Mouse (Mus musculus): ENCODE data around the gene Dvl1.

The Dvl1 gene

DNA sequence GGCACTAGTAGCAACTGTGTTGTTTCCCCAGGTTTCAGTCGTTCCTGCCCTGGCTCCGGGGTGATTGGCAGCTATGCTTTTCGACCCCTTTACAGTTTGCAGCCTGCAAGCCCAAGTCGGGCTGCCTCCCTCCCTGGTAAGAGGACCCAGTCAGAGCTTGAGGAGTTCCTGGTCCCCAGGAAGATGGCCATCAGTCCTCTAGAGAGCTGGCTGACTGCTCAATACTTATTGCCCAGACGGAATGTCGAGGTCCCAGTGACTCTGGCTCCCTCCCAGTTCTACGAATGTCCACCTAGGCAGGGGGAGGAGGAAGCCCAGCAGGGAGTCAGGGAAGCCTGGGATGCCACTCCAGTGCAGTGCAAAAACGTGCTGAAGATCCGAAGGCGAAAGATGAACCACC lies 14.9 kb upstream of the Dvl1 start:
- H3K27me3 ChIP-seq (ENCODE audit: control insufficient read depth, insufficient read depth, low read length, poor library complexity, severe bottlenecking) = no peaks in the 10 kb centered on the region
- no peaks in the 10 kb centered on the region for H3K36me3 ChIP-seq (ENCODE audit: control insufficient read depth, insufficient read depth, low read length, poor library complexity, severe bottlenecking)
- DNase-seq (ENCODE audit: low read depth, low spot score) = no peak

DNA sequence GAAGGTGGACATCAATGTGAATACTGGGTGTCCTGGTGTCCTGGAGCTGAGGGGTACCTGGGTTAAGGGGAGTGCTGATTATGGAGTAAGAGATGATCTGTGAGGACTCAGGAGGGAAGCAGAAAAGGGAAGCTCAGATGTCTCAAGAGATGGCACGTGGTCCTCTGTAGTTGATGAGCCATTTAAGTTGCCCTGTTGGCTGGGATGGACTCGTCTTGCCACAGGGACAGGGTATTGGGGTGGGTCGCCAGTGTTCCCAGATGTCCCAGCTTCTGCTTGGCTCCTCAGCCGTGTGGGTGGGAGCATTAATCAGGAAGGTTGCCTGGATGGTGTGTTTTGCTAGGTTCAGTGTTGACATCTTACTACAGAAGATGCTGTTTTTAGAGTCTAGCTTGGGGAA lies 14.0 kb upstream of the Dvl1 start:
- no peaks in the 10 kb centered on the region for H3K27me3 ChIP-seq (ENCODE audit: control insufficient read depth, insufficient read depth, low read length, poor library complexity, severe bottlenecking)
- DNase-seq (ENCODE audit: low read depth, low spot score) = no peak
- H3K36me3 ChIP-seq (ENCODE audit: control insufficient read depth, insufficient read depth, low read length, poor library complexity, severe bottlenecking) = no peaks in the 10 kb centered on the region

DNA sequence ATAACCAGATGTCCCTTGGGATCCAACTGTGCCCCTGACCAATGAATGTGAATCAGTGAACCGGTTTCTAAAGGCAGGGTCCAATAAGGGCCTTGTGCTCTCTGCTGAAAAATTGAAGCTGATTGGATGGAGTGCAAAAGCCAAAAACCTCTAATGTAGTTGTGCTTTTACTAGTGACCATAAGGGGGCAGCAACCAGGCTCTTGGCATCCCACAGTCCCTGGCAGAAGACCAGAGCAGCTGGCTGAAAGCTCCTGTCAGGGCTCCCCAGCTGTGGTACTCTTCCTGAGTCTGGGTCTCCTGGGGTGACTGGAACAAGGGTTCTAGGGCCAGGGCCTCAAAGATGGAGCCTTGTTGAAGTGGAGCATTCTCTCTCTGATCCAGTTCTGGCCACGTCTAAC lies 13.4 kb upstream of the Dvl1 start:
- Histone ChIP-seq H3K27me3 (ENCODE audit: control insufficient read depth, insufficient read depth, low read length, poor library complexity, severe bottlenecking) (no peaks in the 10 kb centered on the region), H3K36me3 (ENCODE audit: control insufficient read depth, insufficient read depth, low read length, poor library complexity, severe bottlenecking) (no peaks in the 10 kb centered on the region)
- DNase-seq (ENCODE audit: low read depth, low spot score) = peak; percentile 81

DNA sequence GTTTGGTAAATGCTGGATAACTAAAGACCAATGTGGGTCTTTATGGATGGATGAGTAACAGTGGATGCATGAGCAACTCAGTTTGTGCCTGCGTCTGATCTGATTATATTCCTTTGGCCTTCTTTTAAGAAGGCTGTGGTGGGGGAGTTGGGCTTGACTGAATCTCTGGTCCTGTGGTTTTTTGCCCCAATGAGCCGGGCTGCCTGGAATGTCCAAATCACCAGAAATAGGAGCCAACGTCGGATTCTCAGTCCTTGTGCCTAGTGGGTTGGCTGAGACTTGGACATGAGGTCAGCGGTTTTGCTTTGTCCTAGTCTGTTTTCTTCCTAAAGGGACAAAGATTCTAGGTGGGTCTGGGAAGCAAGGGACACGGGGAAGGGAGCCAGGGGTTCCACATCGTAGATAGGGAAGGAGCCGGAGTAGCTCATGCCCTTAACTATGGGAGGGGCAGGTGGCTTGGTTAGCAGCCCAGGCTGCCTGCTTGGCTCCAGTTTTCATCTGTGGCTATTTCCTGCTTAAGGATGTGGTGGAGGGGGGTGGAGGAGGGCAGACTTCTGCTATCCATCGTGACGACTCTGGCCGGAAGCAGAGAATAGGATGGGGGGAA lies 9.7 kb upstream of the Dvl1 start:
- DNase-seq (ENCODE audit: low read depth, low spot score) = no peak
- Histone ChIP-seq H3K36me3 (ENCODE audit: control insufficient read depth, insufficient read depth, low read length, poor library complexity, severe bottlenecking) (no peaks in the 10 kb centered on the region), H3K27me3 (ENCODE audit: control insufficient read depth, insufficient read depth, low read length, poor library complexity, severe bottlenecking) (no peaks in the 10 kb centered on the region)

DNA sequence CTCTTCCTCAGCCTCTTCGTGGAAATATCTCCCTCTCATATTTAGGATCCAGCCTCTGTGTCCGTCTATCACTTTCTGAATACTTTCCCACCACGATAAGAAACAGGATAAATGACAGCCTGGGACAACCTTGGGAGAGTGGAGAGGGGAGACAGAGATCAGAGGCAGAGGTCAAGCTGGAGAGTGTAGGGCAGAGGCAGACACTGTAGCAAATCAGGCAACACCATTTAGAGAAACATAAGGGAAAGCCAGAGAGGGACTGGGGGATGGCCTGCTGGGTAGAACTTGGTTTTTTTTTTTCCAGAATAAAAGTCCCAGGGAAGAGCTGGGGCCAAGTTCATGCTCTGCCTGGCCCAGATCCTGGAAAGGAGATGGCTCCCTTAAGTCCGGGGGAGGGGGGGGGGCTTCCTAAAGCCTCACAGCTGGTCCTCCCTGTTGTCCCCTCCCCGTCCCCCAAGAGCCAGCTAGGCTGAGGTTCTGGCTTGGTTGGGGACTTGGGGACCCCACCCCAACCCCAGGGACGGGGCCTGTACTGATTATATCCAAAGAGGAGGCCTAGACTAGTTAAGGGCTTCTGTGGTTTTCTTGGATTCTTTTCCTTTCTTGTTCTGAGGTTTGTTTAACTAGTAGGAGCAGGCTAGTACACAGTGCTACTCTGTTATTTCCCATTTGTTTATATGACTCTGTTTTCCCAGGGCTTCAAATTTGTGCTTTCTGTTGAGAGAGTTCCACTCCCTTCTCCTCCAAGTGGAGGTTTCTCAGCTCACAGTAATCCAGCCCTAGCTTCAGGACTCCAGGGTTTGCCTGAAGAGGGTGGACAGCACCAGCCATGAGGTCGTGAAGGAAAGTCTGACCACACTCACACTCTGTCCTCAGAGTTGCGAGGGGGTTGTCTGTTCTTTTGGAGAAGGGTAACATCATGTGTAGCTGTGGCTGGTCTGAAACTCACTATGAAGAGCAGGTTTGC lies 8.7 kb upstream of the Dvl1 start:
- no peak for DNase-seq (ENCODE audit: low read depth, low spot score)
- no peaks in the 10 kb centered on the region for H3K36me3 ChIP-seq (ENCODE audit: control insufficient read depth, insufficient read depth, low read length, poor library complexity, severe bottlenecking)
- no peaks in the 10 kb centered on the region for H3K27me3 ChIP-seq (ENCODE audit: control insufficient read depth, insufficient read depth, low read length, poor library complexity, severe bottlenecking)

DNA sequence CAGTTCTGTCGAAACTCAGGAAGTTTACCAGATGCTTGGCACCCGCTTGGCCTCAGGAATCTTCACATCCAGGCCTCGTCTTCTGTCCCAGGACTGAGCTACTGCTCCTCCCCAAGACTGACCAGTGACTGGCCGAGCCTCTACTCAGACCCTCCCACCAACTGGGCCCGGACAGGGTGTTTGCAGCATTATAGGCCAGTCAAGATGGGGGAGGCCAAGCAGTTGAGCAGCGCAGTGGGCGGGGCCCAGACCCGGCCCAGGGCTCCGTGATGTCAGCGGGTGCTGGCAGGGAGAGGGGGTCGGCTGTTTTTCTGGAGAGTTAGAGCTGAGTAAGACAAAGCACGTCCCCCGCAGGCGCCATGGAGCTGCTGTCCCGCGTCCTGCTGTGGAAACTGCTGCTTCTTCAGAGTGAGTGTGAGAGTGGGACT lies 7.7 kb upstream of the Dvl1 start, which contains the start of gene Mxra8:
Gene Mxra8 (plus strand): TSS at position 198 of the 428 bp plus-strand sequence.
- DNase-seq (ENCODE audit: low read depth, low spot score) = no peak
- Histone ChIP-seq H3K36me3 (ENCODE audit: control insufficient read depth, insufficient read depth, low read length, poor library complexity, severe bottlenecking) (no peaks in the 10 kb centered on the region), H3K27me3 (ENCODE audit: control insufficient read depth, insufficient read depth, low read length, poor library complexity, severe bottlenecking) (no peaks in the 10 kb centered on the region)

DNA sequence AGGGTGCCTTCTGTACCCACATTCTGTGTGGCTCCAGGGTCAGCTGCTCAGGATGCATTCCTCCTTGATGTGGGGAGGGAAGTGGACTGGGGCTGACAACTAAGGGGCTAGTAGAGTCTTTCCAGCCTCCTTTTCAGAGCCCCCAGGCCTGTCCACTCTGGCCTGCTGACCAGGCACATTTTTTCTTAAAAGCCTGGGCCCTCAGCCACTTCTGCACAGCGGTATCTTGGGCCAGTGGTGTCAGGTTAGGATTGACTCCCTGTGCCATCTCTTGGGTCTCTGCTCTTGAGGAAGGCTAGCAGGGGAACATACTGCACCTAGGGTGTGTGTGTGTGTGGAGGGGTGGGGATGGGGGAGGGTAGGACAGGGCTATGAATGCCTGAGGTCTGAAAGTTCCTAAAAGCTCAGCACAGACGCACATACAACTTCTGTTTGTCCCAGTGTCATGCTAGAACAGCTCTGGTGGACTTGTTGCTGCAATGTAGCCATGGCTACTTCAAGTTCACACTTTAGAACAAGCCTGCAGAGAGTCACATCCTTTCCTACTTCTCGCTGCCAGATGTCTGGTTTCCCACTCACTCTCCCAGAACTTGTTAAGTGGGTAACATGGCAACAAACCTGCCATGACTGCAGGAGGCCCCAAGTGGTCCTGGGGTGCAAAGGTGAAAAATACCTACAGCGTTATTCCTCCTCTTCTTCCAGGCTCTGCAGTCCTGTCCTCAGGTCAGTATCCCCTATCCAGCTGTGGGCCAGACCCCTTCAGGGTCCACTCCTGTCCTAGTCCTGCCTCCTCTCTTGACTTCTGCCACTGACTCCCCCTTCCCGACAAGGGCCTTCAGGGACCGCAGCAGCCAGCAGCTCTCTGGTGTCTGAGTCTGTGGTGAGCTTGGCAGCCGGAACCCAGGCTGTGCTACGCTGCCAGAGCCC lies 6.9 kb upstream of the Dvl1 start:
- Histone ChIP-seq H3K36me3 (ENCODE audit: control insufficient read depth, insufficient read depth, low read length, poor library complexity, severe bottlenecking) (no peaks in the 10 kb centered on the region), H3K27me3 (ENCODE audit: control insufficient read depth, insufficient read depth, low read length, poor library complexity, severe bottlenecking) (no peaks in the 10 kb centered on the region)
- no peak for DNase-seq (ENCODE audit: low read depth, low spot score)

DNA sequence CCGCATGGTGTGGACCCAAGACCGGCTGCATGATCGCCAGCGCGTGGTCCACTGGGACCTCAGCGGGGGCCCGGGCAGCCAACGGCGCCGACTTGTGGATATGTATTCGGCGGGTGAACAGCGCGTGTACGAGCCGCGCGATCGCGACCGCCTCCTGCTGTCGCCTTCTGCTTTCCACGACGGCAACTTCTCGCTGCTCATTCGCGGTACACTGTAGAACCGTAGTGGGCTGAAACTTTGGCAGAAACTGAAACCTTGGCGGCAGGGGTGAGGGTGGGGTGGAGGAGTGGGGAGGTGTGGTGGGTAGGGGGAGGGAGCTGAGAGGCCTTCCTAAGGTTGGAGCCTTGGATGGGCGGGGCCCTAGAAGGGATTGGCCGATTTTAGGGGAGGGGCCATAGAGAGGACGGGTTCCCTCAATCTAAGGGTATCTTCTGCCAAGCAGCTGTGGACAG lies 6.2 kb upstream of the Dvl1 start:
- Histone ChIP-seq H3K36me3 (ENCODE audit: control insufficient read depth, insufficient read depth, low read length, poor library complexity, severe bottlenecking) (no peaks in the 10 kb centered on the region), H3K27me3 (ENCODE audit: control insufficient read depth, insufficient read depth, low read length, poor library complexity, severe bottlenecking) (no peaks in the 10 kb centered on the region)
- DNase-seq (ENCODE audit: low read depth, low spot score) = peak; percentile 85

DNA sequence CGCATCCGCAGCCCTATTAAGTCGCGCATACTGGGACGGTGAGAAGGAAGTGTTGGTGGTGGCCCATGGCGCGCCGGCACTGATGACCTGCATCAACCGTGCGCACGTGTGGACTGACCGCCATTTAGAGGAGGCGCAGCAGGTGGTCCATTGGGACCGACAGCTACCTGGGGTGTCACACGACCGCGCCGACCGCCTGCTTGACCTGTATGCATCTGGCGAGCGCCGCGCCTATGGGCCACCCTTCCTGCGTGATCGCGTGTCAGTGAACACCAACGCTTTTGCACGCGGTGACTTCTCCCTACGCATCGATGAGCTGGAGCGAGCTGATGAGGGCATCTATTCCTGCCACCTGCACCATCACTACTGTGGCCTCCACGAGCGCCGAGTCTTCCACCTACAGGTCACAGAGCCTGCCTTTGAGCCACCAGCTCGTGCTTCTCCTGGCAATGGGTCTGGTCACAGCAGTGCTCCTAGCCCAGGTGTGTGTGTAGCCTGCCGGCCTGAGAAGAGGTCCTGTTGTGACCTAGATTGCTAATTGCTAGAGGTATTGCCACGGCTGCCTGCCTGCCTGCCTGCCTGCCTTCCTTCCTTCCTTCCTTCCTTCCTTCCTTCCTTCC lies 5.4 kb upstream of the Dvl1 start:
- H3K36me3 ChIP-seq (ENCODE audit: control insufficient read depth, insufficient read depth, low read length, poor library complexity, severe bottlenecking) = no peaks in the 10 kb centered on the region
- DNase-seq (ENCODE audit: low read depth, low spot score) = peak; percentile 64
- no peaks in the 10 kb centered on the region for H3K27me3 ChIP-seq (ENCODE audit: control insufficient read depth, insufficient read depth, low read length, poor library complexity, severe bottlenecking)

DNA sequence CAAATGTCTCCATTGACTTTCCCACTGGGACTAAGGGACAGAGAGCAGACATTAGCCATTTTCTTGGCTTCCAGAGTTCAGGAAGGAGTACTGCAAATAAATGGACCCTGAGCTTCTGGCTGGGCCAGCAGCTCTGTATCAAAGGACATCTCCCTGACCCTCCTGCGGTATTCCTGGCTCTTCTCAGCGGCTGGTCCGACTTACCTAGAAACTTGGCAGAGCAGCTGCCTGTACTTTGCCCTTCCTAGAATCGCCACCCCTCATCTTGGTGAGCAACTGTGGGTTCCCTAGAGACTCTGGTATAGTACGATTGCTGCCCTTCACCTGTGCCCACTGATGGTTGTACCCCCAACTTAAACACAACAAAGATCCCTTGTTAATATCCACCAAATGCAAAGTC lies 4.0 kb upstream of the Dvl1 start:
- DNase-seq (ENCODE audit: low read depth, low spot score) = no peak
- Histone ChIP-seq H3K27me3 (ENCODE audit: control insufficient read depth, insufficient read depth, low read length, poor library complexity, severe bottlenecking) (no peaks in the 10 kb centered on the region), H3K36me3 (ENCODE audit: control insufficient read depth, insufficient read depth, low read length, poor library complexity, severe bottlenecking) (no peaks in the 10 kb centered on the region)

DNA sequence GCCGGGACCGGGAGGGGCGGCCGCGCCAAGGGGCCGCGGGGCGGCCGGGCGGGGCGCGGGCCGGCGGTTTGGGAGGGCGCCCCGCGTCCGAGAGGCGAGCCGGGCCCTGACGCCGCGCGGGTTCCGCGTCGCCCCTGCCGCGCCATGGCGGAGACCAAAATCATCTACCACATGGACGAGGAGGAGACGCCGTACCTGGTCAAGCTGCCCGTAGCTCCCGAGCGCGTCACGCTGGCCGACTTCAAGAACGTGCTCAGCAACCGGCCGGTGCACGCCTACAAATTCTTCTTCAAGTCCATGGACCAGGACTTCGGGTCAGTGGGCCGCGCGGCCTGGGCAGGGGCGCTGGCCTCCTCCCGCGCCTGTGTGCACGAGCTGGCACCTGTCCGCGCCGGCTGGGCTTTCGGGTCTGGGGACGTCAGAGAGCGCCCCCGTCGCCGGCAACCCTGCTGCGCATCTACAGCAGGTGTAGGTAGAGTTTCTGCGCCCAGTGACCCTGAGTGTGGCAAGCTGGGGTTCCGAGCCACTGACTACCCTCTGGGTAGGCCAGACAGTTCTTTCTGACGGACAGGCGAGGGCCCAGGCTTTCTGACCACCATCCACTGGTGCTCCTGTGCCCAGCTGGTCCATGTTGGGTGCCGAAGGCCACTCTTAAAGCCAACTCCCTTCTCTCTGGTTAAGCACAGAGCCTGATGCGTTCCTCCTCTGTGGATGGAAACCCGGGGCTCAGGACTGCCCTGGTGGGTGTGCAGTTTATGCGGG lies 570 bp downstream of the Dvl1 start:
- peak; percentile 55 for DNase-seq (ENCODE audit: low read depth, low spot score)
- Histone ChIP-seq H3K36me3 (ENCODE audit: control insufficient read depth, insufficient read depth, low read length, poor library complexity, severe bottlenecking) (no peaks in the 10 kb centered on the region), H3K27me3 (ENCODE audit: control insufficient read depth, insufficient read depth, low read length, poor library complexity, severe bottlenecking) (no peaks in the 10 kb centered on the region)

DNA sequence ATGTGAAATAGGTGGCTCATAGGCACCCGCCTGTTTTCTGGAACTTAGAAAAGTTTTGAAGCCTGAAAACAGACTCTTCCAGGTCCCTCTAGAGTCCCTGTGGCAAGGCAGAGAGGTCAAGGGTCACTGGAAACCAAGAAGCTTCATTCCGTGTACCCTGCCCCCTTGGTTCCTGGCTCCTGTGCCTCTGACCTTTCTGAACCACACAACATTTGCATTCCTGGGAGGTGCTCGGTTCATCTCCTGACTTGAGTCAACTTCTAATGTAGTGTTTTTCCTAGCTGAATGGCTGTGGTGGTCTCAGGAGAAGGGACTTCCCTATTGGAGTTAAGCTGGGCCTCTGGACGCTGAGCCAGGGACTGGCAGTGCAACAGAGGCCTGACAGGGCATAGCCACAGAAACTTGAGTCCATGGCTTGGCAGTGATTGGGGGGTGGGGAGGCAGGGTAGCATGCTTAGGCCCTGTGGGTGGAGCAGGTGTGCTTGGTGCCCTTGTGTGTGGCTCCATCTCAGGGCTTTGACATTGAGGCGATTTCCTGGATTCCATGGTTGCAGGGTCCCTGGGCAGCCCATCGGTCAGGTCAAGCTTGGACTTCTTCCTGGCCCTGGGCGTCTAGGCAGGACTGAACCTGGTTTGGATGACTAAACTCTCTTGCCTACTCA lies 1.4 kb downstream of the Dvl1 start:
- H3K36me3 ChIP-seq (ENCODE audit: control insufficient read depth, insufficient read depth, low read length, poor library complexity, severe bottlenecking) = no peaks in the 10 kb centered on the region
- DNase-seq (ENCODE audit: low read depth, low spot score) = no peak
- H3K27me3 ChIP-seq (ENCODE audit: control insufficient read depth, insufficient read depth, low read length, poor library complexity, severe bottlenecking) = no peaks in the 10 kb centered on the region

DNA sequence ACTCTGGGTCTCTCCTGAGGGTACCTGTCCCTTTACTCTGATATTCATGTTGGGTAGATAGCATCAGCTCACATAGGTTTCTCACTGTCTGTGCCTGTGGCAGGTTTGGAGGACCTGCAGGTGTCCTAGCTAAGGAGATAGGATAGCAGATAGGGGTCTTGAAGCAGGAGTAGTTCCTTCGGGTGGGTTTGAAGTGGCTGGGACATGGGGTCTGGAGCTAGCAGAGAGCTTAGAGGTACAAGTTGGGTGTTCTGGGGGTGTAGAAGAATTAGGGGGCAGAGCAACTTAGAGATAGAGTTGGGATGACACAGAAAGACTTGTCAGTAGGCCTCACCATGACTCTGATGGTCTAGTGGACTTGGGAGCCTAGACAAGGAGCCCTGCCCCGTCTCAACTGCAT lies 2.2 kb downstream of the Dvl1 start:
- no peaks in the 10 kb centered on the region for H3K27me3 ChIP-seq (ENCODE audit: control insufficient read depth, insufficient read depth, low read length, poor library complexity, severe bottlenecking)
- no peaks in the 10 kb centered on the region for H3K36me3 ChIP-seq (ENCODE audit: control insufficient read depth, insufficient read depth, low read length, poor library complexity, severe bottlenecking)
- no peak for DNase-seq (ENCODE audit: low read depth, low spot score)

All from splenic B cell, adult 2 months (primary cell).